Mouse (Mus musculus): ENCODE measurements around the gene Pkp3. TPM values are rescaled to one million over a fixed set of nuclear protein-coding genes. Genes with fewer than 3 reads are reported as not detected.

Gene Pkp3
- polyA plus RNA-seq, 1 experiment = 0.06 TPM

DNA sequence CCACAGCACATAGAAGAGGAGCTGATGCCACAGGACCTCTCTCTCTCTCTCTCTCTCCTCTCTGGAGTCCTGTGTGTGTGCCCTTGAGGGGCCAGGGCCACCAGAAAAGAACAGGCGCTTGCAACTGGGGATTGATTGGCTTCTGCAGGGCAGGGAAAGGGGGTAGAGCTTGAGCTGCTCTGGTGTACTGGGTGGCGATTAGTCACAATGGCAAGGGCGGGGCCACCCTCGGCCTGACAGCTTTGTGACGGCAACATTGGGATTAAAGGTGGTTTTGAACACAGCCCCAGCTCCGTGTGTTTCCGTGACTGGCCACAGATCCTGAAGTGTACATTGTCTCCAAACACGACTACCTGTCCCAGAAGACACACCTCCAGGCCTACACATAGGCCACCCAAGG is 12.2 kb downstream of the Pkp3 start:
- TF ChIP-seq POLR2A (IDR thresholded peaks at IDR 0.05; ENCODE audit: extremely low read depth, insufficient read depth, low read length) = no peak
- TF ChIP-seq CTCF (IDR thresholded peaks at IDR 0.05; ENCODE audit: extremely low read depth, insufficient read depth, low read length) = no peak
- Histone ChIP-seq H3K4me3 (ENCODE audit: insufficient read depth, low read length) (no peak overlapping the region), H3K4me1 (ENCODE audit: control insufficient read depth, insufficient read depth, low read length) (no peaks in the 10 kb centered on the region), H3K27ac (ENCODE audit: insufficient read depth, low read length) (no peak overlapping the region)

DNA sequence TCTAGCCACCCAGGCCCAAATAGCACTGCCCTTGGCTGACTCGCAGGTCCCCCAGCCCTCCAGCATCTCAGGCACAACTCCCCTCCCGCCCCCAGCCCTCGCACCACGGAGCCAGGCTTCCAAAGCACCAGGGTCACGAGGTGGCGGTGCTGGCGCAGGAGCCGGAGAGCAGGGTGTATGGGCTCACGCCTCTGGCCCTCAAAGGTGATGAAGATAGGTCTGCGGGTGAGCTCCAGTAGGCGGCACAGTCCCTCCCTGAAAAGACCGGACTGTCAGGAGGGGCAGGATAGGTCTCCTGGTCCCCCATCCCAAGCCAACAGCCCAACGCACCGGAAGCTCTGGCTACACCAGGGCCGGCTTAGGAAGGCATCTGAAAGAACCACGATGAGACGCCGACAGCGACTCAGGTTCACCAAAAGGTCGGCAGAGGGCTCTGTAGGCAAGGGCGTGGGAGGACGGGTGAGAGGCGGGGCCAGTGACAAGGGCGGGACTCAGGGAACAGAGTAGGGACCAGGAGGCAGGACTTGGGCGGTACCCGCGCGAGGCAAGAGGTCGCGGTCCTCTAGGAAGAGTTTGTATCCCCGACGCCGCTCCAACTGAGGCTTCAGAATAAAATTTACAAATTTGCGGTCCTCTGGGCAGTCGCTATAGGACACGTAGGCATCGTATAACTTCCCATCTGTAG is 14.2 kb downstream of the Pkp3 start:
- H3K4me1 ChIP-seq (ENCODE audit: control insufficient read depth, insufficient read depth, low read length) = no peaks in the 10 kb centered on the region
- TF ChIP-seq POLR2A (IDR thresholded peaks at IDR 0.05; ENCODE audit: extremely low read depth, insufficient read depth, low read length) = no peak
- TF ChIP-seq CTCF (IDR thresholded peaks at IDR 0.05; ENCODE audit: extremely low read depth, insufficient read depth, low read length) = peak; percentile 39; the same call in 1 of the 2 replicates
- H3K4me3 ChIP-seq (ENCODE audit: insufficient read depth, low read length) = no peak overlapping the region
- no peak overlapping the region for H3K27ac ChIP-seq (ENCODE audit: insufficient read depth, low read length)

DNA sequence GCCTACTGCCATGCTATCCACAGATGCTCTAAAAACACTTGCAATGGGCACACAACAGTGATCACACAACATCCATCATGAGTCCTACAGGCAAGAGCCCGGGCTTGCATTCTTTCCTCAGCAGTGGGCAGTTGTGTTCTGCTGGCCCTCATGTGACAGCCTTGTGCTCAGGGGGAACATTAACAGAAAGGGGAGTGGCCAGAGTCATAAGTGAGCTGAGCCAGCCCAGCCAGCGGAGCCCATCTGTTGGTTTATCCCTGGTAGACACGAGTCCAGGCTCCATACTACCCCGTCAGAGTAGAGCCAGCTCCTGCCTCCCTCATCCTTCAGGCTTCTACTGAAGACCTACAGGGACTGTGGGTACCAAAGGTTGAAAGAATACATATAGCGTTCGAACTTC is 15.9 kb downstream of the Pkp3 start:
- no peak overlapping the region for H3K4me3 ChIP-seq (ENCODE audit: insufficient read depth, low read length)
- no peaks in the 10 kb centered on the region for H3K4me1 ChIP-seq (ENCODE audit: control insufficient read depth, insufficient read depth, low read length)
- no peak overlapping the region for H3K27ac ChIP-seq (ENCODE audit: insufficient read depth, low read length)
- TF ChIP-seq CTCF (IDR thresholded peaks at IDR 0.05; ENCODE audit: extremely low read depth, insufficient read depth, low read length) = no peak
- TF ChIP-seq POLR2A (IDR thresholded peaks at IDR 0.05; ENCODE audit: extremely low read depth, insufficient read depth, low read length) = no peak

DNA sequence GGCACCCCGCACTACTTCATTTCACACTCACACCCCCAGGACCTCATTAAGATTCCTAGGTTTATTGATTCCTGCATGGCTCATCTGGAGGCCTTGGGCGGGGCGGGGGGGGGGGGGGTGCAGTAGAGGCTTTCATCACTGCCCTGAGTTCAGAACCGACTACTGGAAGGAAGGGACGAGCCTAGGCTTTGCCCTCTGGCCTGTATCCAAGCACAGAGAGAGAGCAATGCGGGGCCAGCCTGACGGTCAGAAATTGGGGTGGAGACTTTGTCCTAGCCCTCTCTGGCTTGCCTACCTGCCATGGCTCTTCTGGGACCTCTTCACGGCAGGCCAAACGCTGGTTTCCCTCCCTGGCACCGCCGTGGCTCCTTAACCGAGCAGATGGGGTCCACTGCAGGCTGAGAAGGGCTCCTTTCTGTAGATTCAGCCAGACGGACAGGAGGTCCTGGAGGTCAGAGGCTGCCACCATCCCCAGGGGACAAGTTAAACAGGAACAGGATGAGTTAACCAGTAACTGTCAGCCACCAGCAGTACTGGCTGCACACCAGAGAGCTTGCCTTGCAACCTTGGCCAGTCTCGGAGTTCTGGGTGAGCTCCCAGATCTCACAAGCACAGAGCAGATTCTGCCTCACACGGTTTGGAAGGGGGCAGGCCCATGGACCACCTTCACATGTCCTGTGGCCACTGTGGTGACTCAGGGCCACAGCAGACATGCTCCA is 16.6 kb downstream of the Pkp3 start:
- Histone ChIP-seq H3K27ac (ENCODE audit: insufficient read depth, low read length) (no peak overlapping the region), H3K4me1 (ENCODE audit: control insufficient read depth, insufficient read depth, low read length) (no peaks in the 10 kb centered on the region), H3K4me3 (ENCODE audit: insufficient read depth, low read length) (no peak overlapping the region)
- no peak for TF ChIP-seq POLR2A (IDR thresholded peaks at IDR 0.05; ENCODE audit: extremely low read depth, insufficient read depth, low read length)
- TF ChIP-seq CTCF (IDR thresholded peaks at IDR 0.05; ENCODE audit: extremely low read depth, insufficient read depth, low read length) = no peak

DNA sequence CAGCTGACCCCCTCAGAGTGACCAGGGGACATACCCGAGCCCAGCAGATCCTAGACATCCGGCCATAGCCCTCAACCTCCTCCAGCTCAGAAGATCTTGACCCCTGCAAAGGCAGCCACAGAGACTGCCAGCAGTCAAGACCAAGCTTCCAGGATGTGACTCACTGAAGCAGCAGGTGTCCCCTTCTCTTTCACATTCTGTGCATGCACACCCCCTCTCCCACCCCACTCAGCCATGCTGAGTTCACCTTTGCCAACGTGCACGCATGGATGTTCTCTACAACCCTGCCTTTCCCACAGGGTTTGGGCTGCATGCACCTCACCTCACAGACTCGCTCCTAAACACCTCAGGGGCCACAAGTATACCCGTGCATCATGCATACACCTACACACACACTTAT is 18.0 kb downstream of the Pkp3 start:
- no peak for TF ChIP-seq POLR2A (IDR thresholded peaks at IDR 0.05; ENCODE audit: extremely low read depth, insufficient read depth, low read length)
- TF ChIP-seq CTCF (IDR thresholded peaks at IDR 0.05; ENCODE audit: extremely low read depth, insufficient read depth, low read length) = no peak
- Histone ChIP-seq H3K27ac (ENCODE audit: insufficient read depth, low read length) (peak overlapping the region; percentile 68; the same call in 1 of the 2 replicates), H3K4me3 (ENCODE audit: insufficient read depth, low read length) (peak overlapping the region; percentile 24), H3K4me1 (ENCODE audit: control insufficient read depth, insufficient read depth, low read length) (no peaks in the 10 kb centered on the region)

DNA sequence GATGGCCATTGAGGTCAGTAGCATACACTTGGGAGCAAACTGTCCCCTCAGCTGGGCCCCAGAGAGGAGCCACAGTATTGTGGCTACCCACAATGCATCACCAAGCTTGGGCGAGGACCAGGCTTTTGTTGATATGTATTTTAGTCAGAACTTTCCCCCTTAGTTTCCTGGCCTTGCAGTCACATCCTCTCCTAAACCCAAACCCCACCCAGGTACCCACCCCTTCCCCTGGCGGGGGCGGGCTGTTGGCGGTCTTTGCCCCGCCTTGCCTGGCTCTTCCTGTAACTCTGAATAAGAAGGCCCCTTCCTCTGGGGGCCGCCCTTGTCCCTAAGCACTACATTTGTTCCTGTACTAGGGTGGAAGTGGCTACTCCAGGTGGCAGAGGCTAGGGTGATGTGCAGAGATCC is 18.6 kb downstream of the Pkp3 start:
- H3K27ac ChIP-seq (ENCODE audit: insufficient read depth, low read length) = 0 out of 2 replicates have a peak overlapping the region, but pooled peaks have one; percentile 68
- H3K4me3 ChIP-seq (ENCODE audit: insufficient read depth, low read length) = peak overlapping the region; percentile 24
- TF ChIP-seq POLR2A (IDR thresholded peaks at IDR 0.05; ENCODE audit: extremely low read depth, insufficient read depth, low read length) (no peak), CTCF (IDR thresholded peaks at IDR 0.05; ENCODE audit: extremely low read depth, insufficient read depth, low read length) (no peak)
- H3K4me1 ChIP-seq (ENCODE audit: control insufficient read depth, insufficient read depth, low read length) = no peaks in the 10 kb centered on the region

DNA sequence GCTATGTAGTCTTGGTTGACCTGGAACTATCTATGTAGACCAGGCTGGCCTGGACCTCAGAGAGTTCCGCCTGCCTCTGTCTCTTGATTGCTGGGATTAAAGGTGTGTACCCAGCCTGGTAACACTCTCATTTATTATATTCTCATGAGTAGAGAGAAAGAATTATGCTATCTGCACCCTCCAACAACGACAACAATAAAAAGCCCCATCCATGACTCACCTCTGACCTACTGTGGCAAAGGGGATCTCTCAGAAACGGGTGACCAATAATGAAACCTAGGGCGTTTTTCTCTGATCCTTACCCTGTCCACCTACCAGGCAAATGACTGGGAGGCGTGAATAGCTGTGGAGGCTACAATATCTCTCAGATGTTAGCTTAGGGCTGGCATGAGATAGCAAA is 19.2 kb downstream of the Pkp3 start:
- Histone ChIP-seq H3K4me1 (ENCODE audit: control insufficient read depth, insufficient read depth, low read length) (no peaks in the 10 kb centered on the region), H3K27ac (ENCODE audit: insufficient read depth, low read length) (no peak overlapping the region), H3K4me3 (ENCODE audit: insufficient read depth, low read length) (no peak overlapping the region)
- TF ChIP-seq POLR2A (IDR thresholded peaks at IDR 0.05; ENCODE audit: extremely low read depth, insufficient read depth, low read length) (no peak), CTCF (IDR thresholded peaks at IDR 0.05; ENCODE audit: extremely low read depth, insufficient read depth, low read length) (no peak)

DNA sequence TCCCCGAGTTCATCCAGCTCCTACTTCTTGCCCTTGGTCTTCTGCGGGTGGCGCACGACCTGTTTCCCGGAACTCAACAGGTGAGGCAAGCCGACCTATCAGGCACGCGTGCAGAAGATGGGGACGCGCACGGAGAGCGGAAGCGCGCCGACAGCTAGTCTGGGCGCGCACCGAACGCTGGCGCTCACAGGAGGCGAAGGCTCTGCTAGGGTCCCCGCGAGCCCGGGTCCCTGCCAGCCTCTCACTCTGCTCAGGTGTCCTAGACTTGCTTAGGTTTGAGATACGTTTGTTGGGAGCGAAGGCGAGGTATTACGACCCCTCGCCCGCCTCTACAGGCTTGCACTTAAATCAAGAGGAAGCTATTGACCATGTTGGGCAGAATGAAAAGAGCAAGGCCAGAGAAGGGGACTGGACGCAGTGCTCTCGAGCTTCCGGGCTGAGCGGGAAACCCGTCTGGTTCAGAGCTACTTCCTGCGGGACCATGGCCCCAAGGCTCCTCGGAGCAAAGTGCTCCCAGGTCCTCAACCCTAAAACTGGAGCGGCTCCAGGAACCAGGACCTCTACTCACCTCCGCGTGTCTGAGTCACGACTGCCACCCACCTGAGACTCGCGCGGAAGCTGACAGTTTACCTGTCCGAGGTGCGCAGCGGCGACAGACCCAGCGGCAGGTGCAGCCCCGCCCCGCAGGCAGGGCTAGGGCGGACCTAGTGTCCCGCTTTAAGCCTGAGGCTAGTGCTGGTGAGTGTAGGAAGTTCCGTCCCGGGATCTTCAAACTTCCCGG is 22.1 kb downstream of the Pkp3 start, which contains the start of gene Sigirr:
Gene Sigirr, minus strand, starts transcription at position 662 of the 781 bp plus-strand sequence.
- H3K4me1 ChIP-seq (ENCODE audit: control insufficient read depth, insufficient read depth, low read length) = no peaks in the 10 kb centered on the region
- TF ChIP-seq POLR2A (IDR thresholded peaks at IDR 0.05; ENCODE audit: extremely low read depth, insufficient read depth, low read length) = no peak
- no peak for TF ChIP-seq CTCF (IDR thresholded peaks at IDR 0.05; ENCODE audit: extremely low read depth, insufficient read depth, low read length)
- H3K27ac ChIP-seq (ENCODE audit: insufficient read depth, low read length) = no peak within 1 kb of the TSS
- peak within 1 kb of the TSS; percentile 40 for H3K4me3 ChIP-seq (ENCODE audit: insufficient read depth, low read length)

DNA sequence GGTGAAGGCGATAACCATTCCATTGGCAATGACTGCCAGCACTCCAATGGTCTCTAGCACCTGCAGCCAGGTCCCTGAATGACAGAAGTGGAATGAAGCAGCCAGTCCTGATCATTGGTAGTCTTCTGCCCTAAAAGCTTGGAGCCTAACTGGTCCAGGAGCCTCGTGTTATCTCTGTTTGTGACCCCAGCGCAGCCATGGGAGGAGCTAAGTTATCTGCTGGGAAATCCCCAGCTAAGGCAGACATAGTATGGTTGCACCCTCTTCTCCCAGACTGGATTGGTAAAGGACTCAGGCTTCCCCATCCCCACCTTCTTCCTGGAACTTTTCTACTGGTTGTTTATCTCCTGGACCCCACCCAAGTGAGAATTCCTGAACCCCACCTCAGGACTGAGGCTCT is 25.1 kb downstream of the Pkp3 start:
- no peak overlapping the region for H3K27ac ChIP-seq (ENCODE audit: insufficient read depth, low read length)
- no peaks in the 10 kb centered on the region for H3K4me1 ChIP-seq (ENCODE audit: control insufficient read depth, insufficient read depth, low read length)
- TF ChIP-seq POLR2A (IDR thresholded peaks at IDR 0.05; ENCODE audit: extremely low read depth, insufficient read depth, low read length) (no peak), CTCF (IDR thresholded peaks at IDR 0.05; ENCODE audit: extremely low read depth, insufficient read depth, low read length) (no peak)
- no peak overlapping the region for H3K4me3 ChIP-seq (ENCODE audit: insufficient read depth, low read length)
